Mouse (Mus musculus) heart, postnatal 0 days (tissue): ENCODE measurements at regions not wholly inside any gene's neighbourhood (a gene's known extent, or its start where the extent isn't known, plus 50 kb on each side); places are given as distances from the start of the nearest gene placed in this dataset.

ENCODE experiments used
- ATAC-seq: fragments of 200-750 bp; cut with Nextera tagmentation; 2 replicates; pipeline ENCODE4 v1.8.0; 2017; ENCODE audit warnings: low read depth, moderate number of reproducible peaks, moderate library complexity; ENCODE audit not compliant: insufficient read depth
- DNase-seq: peaks from one replicate; pipeline ENCODE4 v3.0.0-alpha.2; 2016; ENCODE audit warnings: low spot score
- H3K27ac ChIP-seq: fragments of 300-500 bp; sonication (generic); 2 replicates; pipeline ENCODE4 v1.5.1; 2014; ENCODE audit warnings: low read depth, mild to moderate bottlenecking
- H3K27me3 ChIP-seq: fragments of 300-500 bp; sonication (generic); 2 replicates; pipeline ENCODE4 v1.6.1; 2014; ENCODE audit warnings: low read length, mixed read lengths; ENCODE audit not compliant: control insufficient read depth, insufficient read depth
- H3K36me3 ChIP-seq: fragments of 300-500 bp; sonication (generic); replicated peaks from 2 replicates; pipeline ENCODE4 v1.6.1; 2014; ENCODE audit warnings: low read length, mixed read lengths; ENCODE audit not compliant: control insufficient read depth, insufficient read depth
- H3K4me1 ChIP-seq: fragments of 300-500 bp; sonication (generic); 2 replicates; pipeline ENCODE4 v1.6.1; 2014; ENCODE audit warnings: antibody characterized with exemption; ENCODE audit not compliant: control insufficient read depth, insufficient read depth
- H3K4me2 ChIP-seq: fragments of 300-500 bp; sonication (generic); 2 replicates; pipeline ENCODE4 v1.6.1; 2014; ENCODE audit warnings: low read depth, mild to moderate bottlenecking, low read length, moderate library complexity
- H3K4me3 ChIP-seq: fragments of 300-500 bp; sonication (generic); 2 replicates; pipeline ENCODE4 v1.5.1; 2014; ENCODE audit warnings: low read depth, low read length
- H3K9ac ChIP-seq: fragments of 300-500 bp; sonication (generic); replicated peaks from 2 replicates; pipeline ENCODE4 v1.6.1; 2014; ENCODE audit warnings: low read depth, low read length, mixed read lengths
- H3K9me3 ChIP-seq: fragments of 300-500 bp; sonication (generic); replicated peaks from 2 replicates; pipeline ENCODE4 v1.6.1; 2016; ENCODE audit warnings: low read length; ENCODE audit not compliant: control insufficient read depth
- CTCF ChIP-seq: IDR thresholded peaks from 2 replicates; pipeline ENCODE4 v1.5.1; 2016; ENCODE audit warnings: antibody characterized with exemption, control low read depth, low read depth
- EP300 ChIP-seq: IDR thresholded peaks from 2 replicates; pipeline ENCODE4 v1.6.1; 2016; ENCODE audit warnings: antibody characterized with exemption, low read depth
- whole genome bisulfite sequencing: fragments of 180-500 bp; shearing (Covaris S2); extraction: QIAGEN DNeasy Blood & Tissue Kit; methylation state at CpG from one replicate; pipeline ENCODE4 v1.1.7; 2014; 5-methylcytosine and 5-hydroxymethylcytosine counted together

DNA sequence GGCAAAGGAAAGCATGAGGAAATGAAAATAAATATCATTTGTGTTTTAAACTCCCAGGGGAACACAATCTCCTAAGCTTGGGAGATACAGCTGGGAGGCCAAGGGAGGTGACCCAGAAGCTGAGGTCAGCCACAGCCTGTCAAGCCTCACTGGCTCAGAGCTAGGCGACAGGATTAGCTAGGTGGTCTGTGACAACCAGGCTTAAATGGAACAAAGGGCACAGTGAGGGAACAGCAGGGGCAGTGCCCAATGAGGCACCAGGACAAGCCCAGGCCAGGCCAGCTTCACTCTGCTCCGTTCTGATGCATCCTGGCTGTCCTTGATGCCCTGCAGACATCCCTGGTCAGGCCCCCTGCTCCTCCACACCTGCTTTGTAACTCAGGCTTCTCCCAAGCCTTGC lies 169.7 kb downstream of the Tpra1 start:
- Histone ChIP-seq H3K9me3 (peaks cover 3% of the 10 kb centered on the region; the same call in 1 of the 2 replicates), H3K27ac (no peak overlapping the region), H3K36me3 (no peaks in the 10 kb centered on the region), H3K4me3 (no peak overlapping the region), H3K9ac (no peak overlapping the region), H3K4me2 (no peak overlapping the region), H3K4me1 (no peaks in the 10 kb centered on the region), H3K27me3 (no peaks in the 10 kb centered on the region)
- ATAC-seq = no peak
- TF ChIP-seq CTCF (no peak), EP300 (no peak)
- DNase-seq = no peak
- 50% methylated on average over 2 of the region's 2 CpGs for WGBS

DNA sequence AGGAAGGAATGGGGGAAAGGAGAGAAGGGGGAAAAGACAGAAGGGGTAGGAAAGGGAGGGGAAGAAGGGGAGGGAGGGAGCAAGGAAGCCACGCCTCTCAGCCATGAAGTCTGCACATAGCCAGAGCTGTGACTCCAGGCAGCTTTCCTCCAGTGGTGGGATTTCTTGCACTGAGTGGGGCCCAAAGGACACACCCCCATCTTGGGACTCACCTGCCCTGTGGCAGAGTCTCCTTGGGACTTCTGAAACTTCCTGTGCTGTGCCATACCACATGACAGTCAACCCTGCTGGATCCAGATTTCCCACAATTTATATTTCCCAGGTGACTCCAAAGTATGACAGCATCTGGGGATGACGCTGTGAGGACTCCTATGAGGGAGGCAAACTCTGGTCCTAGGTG lies 170.5 kb downstream of the Tpra1 start:
- no peak overlapping the region for H3K4me3 ChIP-seq
- no peak overlapping the region for H3K4me2 ChIP-seq
- H3K27ac ChIP-seq = no peak overlapping the region
- H3K27me3 ChIP-seq = no peaks in the 10 kb centered on the region
- WGBS = 47% methylated on average over 2 of the region's 2 CpGs
- DNase-seq (no peak), ATAC-seq (no peak)
- TF ChIP-seq EP300 (no peak), CTCF (no peak)
- no peaks in the 10 kb centered on the region for H3K4me1 ChIP-seq
- H3K9ac ChIP-seq = no peak overlapping the region
- no peaks in the 10 kb centered on the region for H3K36me3 ChIP-seq
- H3K9me3 ChIP-seq = peaks cover 2% of the 10 kb centered on the region; the same call in 1 of the 2 replicates

DNA sequence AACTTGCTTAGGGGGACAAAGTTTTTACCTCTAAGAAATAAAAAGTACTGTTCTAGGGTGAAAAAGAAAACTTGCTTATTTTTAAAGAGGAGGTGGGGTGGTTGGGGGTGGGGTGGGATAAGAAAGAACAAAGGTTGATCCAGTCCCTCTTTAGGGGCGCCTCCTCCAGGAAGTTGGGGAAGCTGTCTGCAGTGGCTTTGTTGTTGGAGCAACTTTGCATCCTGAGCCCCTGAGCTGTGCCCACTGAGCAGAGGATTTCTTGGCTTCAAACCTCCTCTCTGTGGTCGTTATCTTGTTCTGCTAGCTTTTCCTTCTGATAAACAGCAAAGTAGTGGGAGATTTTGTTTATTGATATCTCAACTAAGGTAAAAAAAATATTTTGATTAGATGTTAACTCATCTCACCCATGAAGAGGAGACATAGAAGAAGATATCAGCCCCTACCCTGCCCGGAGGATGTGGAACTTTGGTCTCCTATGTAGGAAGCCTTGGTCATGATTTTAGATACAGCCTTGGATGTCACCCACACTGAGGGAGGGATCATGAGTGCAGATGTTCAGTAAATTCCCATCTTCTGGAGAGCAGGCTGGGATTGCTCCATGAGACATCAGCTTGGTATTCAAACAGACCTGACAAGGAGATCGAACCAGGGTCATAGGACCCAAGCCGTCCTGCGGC lies 179.7 kb downstream of the Tpra1 start:
- Histone ChIP-seq H3K9ac (no peak overlapping the region), H3K4me2 (no peak overlapping the region), H3K9me3 (no peaks in the 10 kb centered on the region), H3K27me3 (no peaks in the 10 kb centered on the region), H3K36me3 (no peaks in the 10 kb centered on the region), H3K4me3 (no peak overlapping the region), H3K27ac (no peak overlapping the region), H3K4me1 (no peaks in the 10 kb centered on the region)
- TF ChIP-seq CTCF (no peak), EP300 (no peak)
- WGBS = 49% methylated on average over 6 of the region's 6 CpGs
- ATAC-seq (no peak), DNase-seq (no peak)

DNA sequence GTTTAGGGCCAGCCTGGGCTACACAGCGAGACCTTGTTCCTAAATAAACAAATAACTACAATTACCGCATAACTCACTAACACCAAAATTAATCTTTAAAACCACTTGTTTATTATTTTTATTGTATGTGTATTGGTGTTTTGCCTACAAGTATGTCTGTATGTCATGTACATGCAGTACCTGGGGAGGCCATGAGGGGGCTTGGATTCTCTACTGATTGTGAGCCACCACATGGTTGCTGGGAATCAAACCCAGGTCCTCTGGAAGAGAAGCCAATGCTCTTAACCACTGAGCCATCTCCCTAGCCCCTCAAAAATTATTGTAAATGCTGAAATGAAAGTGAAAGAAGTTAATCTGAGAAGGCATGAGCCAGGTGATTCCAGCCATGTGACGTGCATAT lies 182.4 kb downstream of the Tpra1 start:
- Histone ChIP-seq H3K27ac (no peak overlapping the region), H3K27me3 (no peaks in the 10 kb centered on the region), H3K4me1 (no peaks in the 10 kb centered on the region), H3K4me3 (no peak overlapping the region), H3K9ac (no peak overlapping the region), H3K9me3 (no peaks in the 10 kb centered on the region), H3K4me2 (no peak overlapping the region), H3K36me3 (no peaks in the 10 kb centered on the region)
- TF ChIP-seq EP300 (no peak), CTCF (no peak)
- no peak for DNase-seq
- 91% methylated on average over 3 of the region's 3 CpGs for WGBS
- no peak for ATAC-seq

DNA sequence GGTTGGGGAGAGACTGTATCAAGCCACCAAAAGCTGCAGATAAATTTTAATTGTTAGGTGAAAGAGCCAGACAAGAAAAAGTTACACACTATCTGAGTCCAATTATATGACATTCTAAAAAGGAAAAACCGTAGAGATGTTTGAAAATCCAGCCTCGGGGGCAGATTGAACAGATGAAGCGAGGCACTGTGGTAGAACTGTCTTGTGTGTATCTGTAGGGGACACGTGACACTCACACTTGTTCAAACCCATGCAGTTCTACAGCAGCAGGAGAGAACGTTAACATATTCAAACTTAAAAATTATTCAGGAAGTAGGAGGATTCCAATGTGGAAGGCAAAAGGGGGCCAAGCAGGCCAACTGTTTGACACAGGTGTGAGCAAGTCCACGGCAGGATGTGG lies 183.1 kb downstream of the Tpra1 start:
- ATAC-seq (no peak), DNase-seq (no peak)
- TF ChIP-seq EP300 = no peak
- TF ChIP-seq CTCF = no peak
- Histone ChIP-seq H3K4me1 (no peaks in the 10 kb centered on the region), H3K9ac (no peak overlapping the region), H3K36me3 (no peaks in the 10 kb centered on the region), H3K4me3 (no peak overlapping the region), H3K27me3 (no peaks in the 10 kb centered on the region), H3K9me3 (no peaks in the 10 kb centered on the region), H3K27ac (no peak overlapping the region), H3K4me2 (no peak overlapping the region)
- 82% methylated on average over 6 of the region's 6 CpGs for WGBS

DNA sequence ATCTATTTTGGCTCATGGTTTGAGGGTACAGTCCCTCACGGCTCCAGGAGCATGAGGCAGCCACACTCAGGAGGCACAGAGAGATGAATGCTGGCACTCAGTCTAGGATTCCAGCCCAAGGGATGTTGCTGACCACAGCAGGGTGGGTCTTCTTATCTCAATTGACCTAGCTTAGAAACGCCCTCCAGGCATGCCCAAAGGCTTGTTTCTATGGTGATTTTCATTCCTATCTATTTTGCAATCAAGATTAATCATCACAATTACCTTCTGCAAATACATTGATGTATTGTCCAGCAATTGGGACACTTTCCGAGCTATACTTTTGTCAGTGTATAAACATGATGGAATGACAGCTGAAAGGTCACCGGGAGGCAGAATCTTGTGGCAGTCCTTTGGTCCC lies 185.6 kb downstream of the Tpra1 start:
- Histone ChIP-seq H3K27me3 (no peaks in the 10 kb centered on the region), H3K36me3 (no peaks in the 10 kb centered on the region), H3K9ac (no peak overlapping the region), H3K4me3 (no peak overlapping the region), H3K27ac (no peak overlapping the region), H3K4me2 (no peak overlapping the region), H3K4me1 (no peaks in the 10 kb centered on the region), H3K9me3 (no peaks in the 10 kb centered on the region)
- no peak for DNase-seq
- no peak for ATAC-seq
- WGBS = 70% methylated on average over 4 of the region's 4 CpGs
- TF ChIP-seq CTCF = no peak
- no peak for TF ChIP-seq EP300
